Mouse (Mus musculus) midbrain, postnatal 0 days (tissue): ENCODE data around the gene Spata31d1d. TPM values are rescaled to one million over a fixed set of nuclear protein-coding genes. Genes with fewer than 3 reads are reported as not detected.

Experiments
- ATAC-seq: fragments of 200-750 bp; cut with Nextera tagmentation; 2 replicates; pipeline ENCODE4 v1.8.0; 2017; ENCODE audit warnings: moderate number of reproducible peaks, mild to moderate bottlenecking, moderate TSS enrichment, moderate library complexity; ENCODE audit not compliant: low FRiP score
- DNase-seq: peaks from one replicate; pipeline ENCODE4 v3.0.0-alpha.2; 2015; ENCODE audit warnings: low spot score
- H3K27ac ChIP-seq: fragments of 300-500 bp; sonication (generic); 2 replicates; pipeline ENCODE4 v1.5.1; 2014; ENCODE audit warnings: low read depth, mild to moderate bottlenecking, low read length, mixed read lengths
- H3K27me3 ChIP-seq: fragments of 300-500 bp; sonication (generic); 2 replicates; pipeline ENCODE4 v1.6.1; 2014; ENCODE audit warnings: low read length, control low read depth, mixed read lengths; ENCODE audit not compliant: insufficient read depth
- H3K36me3 ChIP-seq: fragments of 300-500 bp; sonication (generic); 2 replicates; pipeline ENCODE4 v1.6.1; 2014; ENCODE audit warnings: low read length, control low read depth, mixed read lengths; ENCODE audit not compliant: insufficient read depth
- H3K4me1 ChIP-seq: fragments of 300-500 bp; sonication (generic); 2 replicates; pipeline ENCODE4 v1.6.1; 2014; ENCODE audit warnings: mild to moderate bottlenecking, control low read depth, antibody characterized with exemption, low read length, mixed read lengths; ENCODE audit not compliant: insufficient read depth
- H3K4me2 ChIP-seq: fragments of 300-500 bp; sonication (generic); 2 replicates; pipeline ENCODE4 v1.6.1; 2014; ENCODE audit warnings: low read depth, mild to moderate bottlenecking, low read length, mixed read lengths; ENCODE audit not compliant: poor library complexity, severe bottlenecking
- H3K4me3 ChIP-seq: fragments of 300-500 bp; sonication (generic); 2 replicates; pipeline ENCODE4 v1.5.1; 2014; ENCODE audit warnings: low read depth, mild to moderate bottlenecking, low read length, moderate library complexity
- H3K9ac ChIP-seq: fragments of 300-500 bp; sonication (generic); replicated peaks from 2 replicates; pipeline ENCODE4 v1.6.1; 2014; ENCODE audit warnings: mild to moderate bottlenecking, low read length, moderate library complexity, mixed read lengths; ENCODE audit not compliant: poor library complexity, severe bottlenecking
- H3K9me3 ChIP-seq: fragments of 300-500 bp; sonication (generic); 2 replicates; pipeline ENCODE4 v1.6.1; 2016; ENCODE audit warnings: low read length, control low read depth
- CTCF ChIP-seq: IDR thresholded peaks from 2 replicates; pipeline ENCODE4 v1.5.1; 2016; ENCODE audit warnings: antibody characterized with exemption, mild to moderate bottlenecking
- WGBS: fragments of 180-500 bp; shearing (Covaris S2); extraction: QIAGEN DNeasy Blood & Tissue Kit; methylation state at CpG from one replicate; pipeline ENCODE4 v1.1.7; 2014; 5-methylcytosine and 5-hydroxymethylcytosine counted together
- polyA plus RNA-seq: library from polyadenylated mRNA; unstranded; fragments of >200 nt; fragmentation: Nextera tagmentation; extraction: Ambion mirVana; gene quantifications from 2 replicates; pipeline ENCODE4 v1.2.1, GENCODE M21; 2015
- total RNA-seq: library from RNA; depleted of rRNA; stranded (reverse); fragments of >200 nt; gene quantifications from 2 replicates; pipeline ENCODE4 v1.2.3, GENCODE M21; 2014

Gene Spata31d1d
- total and polyA plus RNA-seq, 2 experiments from 2014 or later = not detected

- H3K4me2 ChIP-seq = no peak overlapping the region
- H3K4me3 ChIP-seq = no peak overlapping the region
- H3K9me3 ChIP-seq = no peaks in the 10 kb centered on the region
- DNase-seq (no peak), ATAC-seq (no peak)
- H3K36me3 ChIP-seq = peaks cover 48% of the 10 kb centered on the region
- no peak for TF ChIP-seq CTCF
- no peak overlapping the region for H3K9ac ChIP-seq
- no peaks in the 10 kb centered on the region for H3K4me1 ChIP-seq
- no peaks in the 10 kb centered on the region for H3K27me3 ChIP-seq
- WGBS = 92% methylated on average over 7 of the region's 7 CpGs
- H3K27ac ChIP-seq = no peak overlapping the region
Measured at GRCm38 (mm10) chr13:59756906-59757305, 25.4 kb upstream of the Spata31d1d start.

- DNase-seq (no peak), ATAC-seq (no peak)
- Histone ChIP-seq H3K9me3 (no peaks in the 10 kb centered on the region), H3K4me2 (no peak overlapping the region), H3K36me3 (peaks cover 13% of the 10 kb centered on the region; the same call in 1 of the 2 replicates), H3K4me1 (no peaks in the 10 kb centered on the region), H3K27ac (no peak overlapping the region), H3K4me3 (no peak overlapping the region), H3K27me3 (no peaks in the 10 kb centered on the region), H3K9ac (no peak overlapping the region)
- TF ChIP-seq CTCF = no peak
- 90% methylated on average over 12 of the region's 12 CpGs for WGBS
Measured at GRCm38 (mm10) chr13:59750310-59750709, 18.8 kb upstream of the Spata31d1d start.

- H3K9me3 ChIP-seq = no peaks in the 10 kb centered on the region
- no peak within 1 kb of the TSS for H3K27ac ChIP-seq
- no peak for ATAC-seq
- no peak within 1 kb of the TSS for H3K4me3 ChIP-seq
- no peaks in the 10 kb centered on the region for H3K27me3 ChIP-seq
- no peaks in the 10 kb centered on the region for H3K36me3 ChIP-seq
- no peaks in the 10 kb centered on the region for H3K4me1 ChIP-seq
- DNase-seq = no peak
- TF ChIP-seq CTCF = no peak
- no peak within 1 kb of the TSS for H3K4me2 ChIP-seq
- no peak within 1 kb of the TSS for H3K9ac ChIP-seq
- 81% methylated on average over 9 of the region's 9 CpGs for WGBS
Measured at GRCm38 (mm10) chr13:59746711-59747110, 15.2 kb upstream of the Spata31d1d start, which contains the start of gene 1700014D04Rik. 1700014D04Rik (minus strand) TSS chr13:59746752.

- Histone ChIP-seq H3K27ac (no peak overlapping the region), H3K36me3 (no peaks in the 10 kb centered on the region), H3K4me3 (no peak overlapping the region), H3K4me1 (no peaks in the 10 kb centered on the region), H3K4me2 (no peak overlapping the region), H3K27me3 (no peaks in the 10 kb centered on the region), H3K9ac (no peak overlapping the region), H3K9me3 (no peaks in the 10 kb centered on the region)
- 83% methylated on average over 6 of the region's 6 CpGs for WGBS
- DNase-seq (no peak), ATAC-seq (no peak)
- TF ChIP-seq CTCF = no peak
Measured at GRCm38 (mm10) chr13:59746164-59746563, 14.6 kb upstream of the Spata31d1d start.

- Histone ChIP-seq H3K27me3 (no peaks in the 10 kb centered on the region), H3K27ac (no peak overlapping the region), H3K4me2 (no peak overlapping the region), H3K36me3 (no peaks in the 10 kb centered on the region), H3K4me3 (no peak overlapping the region), H3K9me3 (no peaks in the 10 kb centered on the region), H3K9ac (no peak overlapping the region), H3K4me1 (no peaks in the 10 kb centered on the region)
- WGBS = 82% methylated on average over 6 of the region's 6 CpGs
- ATAC-seq = no peak
- no peak for TF ChIP-seq CTCF
- no peak for DNase-seq
Measured at GRCm38 (mm10) chr13:59745462-59745861, 13.9 kb upstream of the Spata31d1d start.

- DNase-seq (no peak), ATAC-seq (no peak)
- no peak overlapping the region for H3K4me2 ChIP-seq
- H3K9me3 ChIP-seq = no peaks in the 10 kb centered on the region
- H3K4me1 ChIP-seq = no peaks in the 10 kb centered on the region
- no peaks in the 10 kb centered on the region for H3K36me3 ChIP-seq
- WGBS = 81% methylated on average over 10 of the region's 10 CpGs
- TF ChIP-seq CTCF = peak; percentile 41; the same call in 1 of the 2 replicates
- H3K4me3 ChIP-seq = no peak overlapping the region
- H3K27me3 ChIP-seq = no peaks in the 10 kb centered on the region
- no peak overlapping the region for H3K9ac ChIP-seq
- H3K27ac ChIP-seq = no peak overlapping the region
Measured at GRCm38 (mm10) chr13:59741697-59742096, 10.1 kb upstream of the Spata31d1d start.
